Mouse (Mus musculus) liver, adult 2 months (tissue): ENCODE data around the gene Ptpn14.

Experiments
- CTCF ChIP-seq: fragments of 200-500 bp; IDR thresholded peaks from 2 replicates; pipeline ENCODE4 v1.5.1; 2011; ENCODE audit warnings: low read depth, low read length, control low read depth
- POLR2A ChIP-seq: fragments of 200-500 bp; IDR thresholded peaks from 2 replicates; pipeline ENCODE4 v1.6.1; 2011; ENCODE audit warnings: low read length, control low read depth; ENCODE audit not compliant: insufficient read depth; ENCODE audit errors: extremely low read depth

DNA sequence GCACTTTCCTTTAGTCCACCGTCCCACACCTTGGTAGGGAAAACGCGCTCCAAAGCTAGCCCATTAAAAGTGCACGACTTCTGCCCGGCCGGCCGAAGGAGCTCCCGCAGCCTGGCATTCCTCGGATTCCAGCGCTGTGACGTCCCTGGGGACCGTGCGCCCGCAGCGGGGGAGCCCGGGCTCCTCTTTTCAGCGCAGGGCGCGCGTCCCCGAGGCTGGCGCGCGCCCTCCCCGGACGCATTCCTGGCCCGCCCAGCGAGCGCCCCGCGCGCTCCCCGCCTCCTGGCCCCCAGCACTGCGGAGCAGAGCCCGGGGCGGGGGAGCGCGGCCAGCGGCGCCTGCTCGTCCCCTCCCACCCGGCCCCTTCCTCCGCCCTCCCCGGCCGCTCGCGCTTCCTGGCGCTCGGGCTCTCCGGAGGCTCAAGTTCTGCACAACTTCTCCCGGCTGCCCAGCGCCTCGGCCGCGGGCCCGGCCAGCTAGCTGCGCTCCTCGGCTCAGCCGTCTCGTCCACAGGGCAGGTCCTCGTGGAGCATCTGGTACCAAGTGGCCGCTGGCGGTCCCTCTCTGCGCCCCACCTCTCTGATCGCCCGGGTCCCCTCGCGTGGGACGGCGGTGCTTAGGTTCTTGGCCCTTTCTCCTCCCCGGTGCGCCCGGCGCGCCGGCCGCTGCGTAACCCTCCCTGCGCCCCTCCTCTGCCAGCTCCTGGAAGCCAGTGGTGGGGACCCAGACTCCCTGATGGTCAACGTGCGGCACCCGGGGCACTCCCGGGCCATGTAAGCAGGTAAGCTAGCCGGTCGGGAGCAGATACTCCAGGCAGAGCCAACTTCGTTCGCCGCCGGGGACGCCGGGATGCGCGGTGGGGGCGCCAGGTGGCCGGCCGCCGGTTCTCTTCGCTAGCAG is at the start of gene Ptpn14:
- TF ChIP-seq CTCF (no peak), POLR2A (0 out of 2 replicates have a peak, but pooled peaks have one; percentile 14)
